Mouse (Mus musculus): Measurements from ENCODE around the gene Retsat. TPM values are rescaled to one million over a fixed set of nuclear protein-coding genes. Genes with fewer than 3 reads are reported as not detected.

The Retsat gene
- polyA plus RNA-seq (2014; fragmentation: Nextera tagmentation; extraction: Ambion mirVana), result 20.7 and 21.3 TPM in 2 replicates

DNA sequence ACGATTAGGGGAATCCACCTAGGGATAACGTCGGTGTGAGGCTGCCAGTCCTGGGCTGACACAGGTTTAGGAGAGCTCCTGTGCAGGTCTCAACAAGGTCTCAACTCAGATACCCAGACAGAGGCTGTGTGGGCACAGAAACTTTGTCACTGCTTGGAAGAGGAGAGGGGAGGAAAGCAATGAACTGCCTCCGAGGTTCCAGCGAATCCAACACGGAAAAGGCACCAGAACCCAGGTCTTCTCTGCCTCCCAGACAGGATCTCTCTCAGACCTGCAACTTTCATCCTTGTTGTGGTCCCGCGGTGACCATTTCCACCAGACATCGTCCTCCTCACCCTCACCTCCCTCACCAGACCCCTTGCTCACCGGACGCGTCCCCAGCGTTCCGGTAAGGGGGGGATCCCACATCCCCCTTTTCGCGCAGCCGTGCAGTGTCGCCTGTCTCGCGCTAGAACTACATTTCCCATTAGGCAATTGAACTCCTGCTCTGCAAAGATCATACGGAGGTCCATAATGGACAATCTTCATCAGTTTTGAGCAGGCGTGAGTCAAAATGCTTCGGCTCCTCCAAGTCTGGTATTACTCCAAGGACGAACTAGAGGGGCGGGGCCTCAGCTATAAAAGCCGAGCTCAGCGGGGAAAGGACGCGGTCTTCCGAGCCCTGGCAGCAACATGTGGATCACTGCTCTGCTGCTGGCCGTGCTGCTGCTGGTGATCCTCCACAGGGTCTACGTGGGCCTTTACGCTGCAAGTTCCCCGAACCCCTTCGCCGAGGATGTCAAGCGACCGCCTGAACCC, at the start of gene Retsat, which contains the start of gene Elmod3:
Gene Retsat, plus strand, starts transcription at position 520 of the 798 bp plus-strand sequence.
Gene Elmod3, minus strand, starts transcription at position 458 of the 798 bp plus-strand sequence.
- Histone ChIP-seq H3K4me2 (ENCODE audit: low read length) (peak within 1 kb of the TSS; percentile 82), H3K36me3 (ENCODE audit: control insufficient read depth, insufficient read depth, low read length) (no peaks in the 10 kb centered on the region), H3K27me3 (replicated peaks; ENCODE audit: control insufficient read depth, insufficient read depth, low read length) (no peaks in the 10 kb centered on the region), H3K9me3 (ENCODE audit: control insufficient read depth, low read length) (no peaks in the 10 kb centered on the region), H3K4me3 (ENCODE audit: low read depth, low read length) (peak within 1 kb of the TSS; percentile 72), H3K9ac (ENCODE audit: low read length) (peak within 1 kb of the TSS; percentile 55), H3K27ac (ENCODE audit: low read depth) (peak within 1 kb of the TSS; percentile 62), H3K4me1 (replicated peaks; ENCODE audit: control insufficient read depth, insufficient read depth, low read length) (peaks cover 11% of the 10 kb centered on the region)
- DNase-seq (ENCODE audit: low spot score) (peak; percentile 96), ATAC-seq (replicated peaks; ENCODE audit: low FRiP score, low TSS enrichment, low read depth) (peak; percentile 92)
- WGBS, result 1% methylated on average over 38 of the region's 38 CpGs

DNA sequence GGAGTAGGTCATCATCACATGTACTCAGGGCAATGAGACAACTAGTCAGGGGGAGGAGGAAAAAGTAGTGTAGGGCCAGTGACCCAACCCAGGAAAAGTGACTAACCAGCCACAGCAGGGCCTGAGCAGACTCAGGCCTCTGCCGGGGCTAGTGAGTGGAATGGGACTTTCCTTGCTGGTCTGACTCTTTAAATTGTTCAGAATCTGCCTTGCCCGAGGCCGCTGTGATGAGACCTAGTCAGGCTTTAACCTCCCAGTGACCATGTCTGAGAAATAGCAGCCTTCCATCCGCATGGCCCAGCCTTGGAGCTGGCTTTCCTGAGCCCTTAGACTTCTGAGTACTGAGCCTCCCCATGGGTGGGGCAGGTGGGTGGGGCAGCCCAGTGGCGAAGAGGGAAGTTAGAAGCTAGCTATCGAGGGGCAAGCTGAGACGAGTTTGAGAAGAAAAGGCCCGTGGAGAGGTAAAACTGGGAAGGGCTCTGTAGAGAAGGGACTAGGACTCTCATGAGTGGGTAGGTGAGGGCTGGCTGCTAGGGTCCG, 49.2 kb upstream of the Retsat start:
- H3K4me2 ChIP-seq (ENCODE audit: low read length), result no peak overlapping the region
- 51% methylated on average over 9 of the region's 9 CpGs for whole genome bisulfite sequencing
- no peak overlapping the region for H3K4me3 ChIP-seq (ENCODE audit: low read depth, low read length)

DNA sequence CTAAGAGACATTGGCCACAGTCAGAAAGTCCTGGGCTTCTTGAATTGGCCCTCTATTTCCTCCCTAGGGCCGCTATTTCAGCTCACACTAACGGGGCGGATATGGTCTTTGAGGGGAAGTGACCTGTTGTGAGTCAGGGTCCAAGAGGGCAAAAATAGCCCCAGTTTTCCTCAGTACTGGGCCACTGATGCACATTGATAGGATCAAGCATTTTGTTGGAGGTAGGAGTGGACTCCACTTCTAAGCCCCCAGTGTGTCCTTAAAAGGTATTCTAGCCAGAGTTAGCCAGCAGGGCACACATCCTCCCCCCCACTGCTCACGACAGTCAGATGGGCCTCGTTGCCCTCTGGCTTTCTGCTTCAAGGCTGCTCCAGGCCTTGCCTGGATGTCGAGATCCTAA, 48.2 kb upstream of the Retsat start:
- ATAC-seq (replicated peaks; ENCODE audit: low FRiP score, low TSS enrichment, low read depth), result no peak
- H3K36me3 ChIP-seq (ENCODE audit: control insufficient read depth, insufficient read depth, low read length), result no peaks in the 10 kb centered on the region
- H3K4me1 ChIP-seq (replicated peaks; ENCODE audit: control insufficient read depth, insufficient read depth, low read length), result peaks cover 17% of the 10 kb centered on the region
- no peaks in the 10 kb centered on the region for H3K9me3 ChIP-seq (ENCODE audit: control insufficient read depth, low read length)
- H3K9ac ChIP-seq (ENCODE audit: low read length), result no peak overlapping the region
- WGBS, result 60% methylated on average over 6 of the region's 6 CpGs
- no peak for DNase-seq (ENCODE audit: low spot score)
- no peak overlapping the region for H3K27ac ChIP-seq (ENCODE audit: low read depth)
- no peaks in the 10 kb centered on the region for H3K27me3 ChIP-seq (replicated peaks; ENCODE audit: control insufficient read depth, insufficient read depth, low read length)
- no peak overlapping the region for H3K4me3 ChIP-seq (ENCODE audit: low read depth, low read length)
- H3K4me2 ChIP-seq (ENCODE audit: low read length), result no peak overlapping the region

More for the DNA sequence above, 49.2 kb upstream of the Retsat start:
- Histone ChIP-seq H3K9ac (ENCODE audit: low read length) (no peak overlapping the region), H3K36me3 (ENCODE audit: control insufficient read depth, insufficient read depth, low read length) (no peaks in the 10 kb centered on the region), H3K27me3 (replicated peaks; ENCODE audit: control insufficient read depth, insufficient read depth, low read length) (no peaks in the 10 kb centered on the region), H3K4me1 (replicated peaks; ENCODE audit: control insufficient read depth, insufficient read depth, low read length) (peaks cover 25% of the 10 kb centered on the region), H3K9me3 (ENCODE audit: control insufficient read depth, low read length) (no peaks in the 10 kb centered on the region), H3K27ac (ENCODE audit: low read depth) (no peak overlapping the region)
- no peak for ATAC-seq (replicated peaks; ENCODE audit: low FRiP score, low TSS enrichment, low read depth)
- no peak for DNase-seq (ENCODE audit: low spot score)

DNA sequence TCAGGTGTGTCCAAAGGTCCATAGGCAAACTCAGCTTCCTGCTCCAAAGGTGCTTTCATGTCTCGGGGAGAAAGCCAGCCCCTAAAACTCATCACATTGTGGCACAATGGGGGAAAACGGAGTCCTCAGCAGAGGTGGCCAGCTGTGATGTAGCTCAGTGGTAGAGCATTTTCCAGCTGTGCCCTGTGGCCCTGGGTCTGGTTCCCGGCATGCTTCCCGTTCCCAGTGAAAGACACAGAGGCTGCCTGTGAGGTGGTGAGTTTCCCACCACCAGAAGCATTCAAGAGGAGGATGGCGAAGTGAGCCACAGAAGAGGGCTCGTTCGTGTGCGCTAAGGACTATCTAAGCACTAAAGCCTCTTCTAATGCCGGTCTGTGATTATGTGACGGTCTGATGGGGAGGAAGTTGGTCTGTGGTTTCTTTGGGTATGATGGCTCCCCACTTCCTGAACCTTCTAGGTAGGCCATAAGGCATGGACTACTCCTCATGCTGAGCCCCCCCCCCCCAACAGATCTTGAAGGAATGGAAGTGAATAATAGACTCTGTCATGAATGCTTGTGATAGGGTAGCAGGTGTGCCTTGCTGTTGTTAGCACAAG, 47.7 kb upstream of the Retsat start:
- no peaks in the 10 kb centered on the region for H3K36me3 ChIP-seq (ENCODE audit: control insufficient read depth, insufficient read depth, low read length)
- H3K27ac ChIP-seq (ENCODE audit: low read depth), result no peak overlapping the region
- H3K9ac ChIP-seq (ENCODE audit: low read length), result no peak overlapping the region
- DNase-seq (ENCODE audit: low spot score) (no peak), ATAC-seq (replicated peaks; ENCODE audit: low FRiP score, low TSS enrichment, low read depth) (no peak)
- no peak overlapping the region for H3K4me2 ChIP-seq (ENCODE audit: low read length)
- no peaks in the 10 kb centered on the region for H3K27me3 ChIP-seq (replicated peaks; ENCODE audit: control insufficient read depth, insufficient read depth, low read length)
- no peak overlapping the region for H3K4me3 ChIP-seq (ENCODE audit: low read depth, low read length)
- peaks cover 17% of the 10 kb centered on the region for H3K4me1 ChIP-seq (replicated peaks; ENCODE audit: control insufficient read depth, insufficient read depth, low read length)
- 86% methylated on average over 10 of the region's 10 CpGs for WGBS
- H3K9me3 ChIP-seq (ENCODE audit: control insufficient read depth, low read length), result no peaks in the 10 kb centered on the region

DNA sequence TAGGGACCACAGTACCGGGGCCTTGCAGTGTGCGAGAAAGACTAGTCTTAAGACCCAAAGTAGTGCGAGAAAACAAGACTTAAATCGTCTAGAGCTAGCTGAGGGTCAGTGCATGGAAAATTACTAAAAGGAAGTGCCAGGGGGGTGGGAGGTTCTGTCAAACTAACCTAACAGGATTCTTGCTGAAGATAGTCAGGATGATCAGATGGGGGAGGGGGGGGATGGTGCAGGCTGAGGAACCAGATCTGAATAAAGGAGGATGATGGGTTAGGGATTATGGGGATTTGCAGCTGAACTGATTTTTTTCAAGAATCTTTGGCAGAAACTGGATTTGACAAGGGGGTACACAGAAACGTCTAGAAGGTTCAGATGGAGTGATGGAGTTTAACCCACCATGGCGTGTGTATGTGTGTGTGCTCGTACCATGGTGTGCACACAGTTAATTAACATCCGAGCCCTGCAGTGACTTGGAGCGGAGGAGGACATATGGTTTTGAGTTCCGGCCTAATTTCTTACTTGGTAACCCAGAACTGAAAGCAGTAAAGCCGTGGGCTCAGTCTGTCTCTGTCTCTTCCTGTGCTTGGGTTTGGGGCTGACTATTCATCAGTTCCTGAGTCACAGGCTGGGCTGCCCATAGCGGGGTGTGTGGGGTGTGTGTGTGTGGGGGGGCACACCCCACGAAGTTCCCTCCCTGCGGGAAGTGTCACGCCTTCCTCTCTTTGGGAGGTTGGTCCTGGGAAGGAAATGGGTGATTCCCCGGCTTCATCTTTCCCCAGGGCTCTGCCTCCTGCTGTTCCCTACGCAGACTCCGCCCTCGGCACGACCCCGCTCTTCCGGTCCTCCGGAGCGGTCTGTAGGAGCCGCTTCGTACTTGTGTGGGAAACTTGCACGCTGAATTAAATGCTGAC, 45.9 kb upstream of the Retsat start:
- Histone ChIP-seq H3K9me3 (ENCODE audit: control insufficient read depth, low read length) (no peaks in the 10 kb centered on the region), H3K4me3 (ENCODE audit: low read depth, low read length) (peak overlapping the region; percentile 34), H3K27me3 (replicated peaks; ENCODE audit: control insufficient read depth, insufficient read depth, low read length) (no peaks in the 10 kb centered on the region), H3K36me3 (ENCODE audit: control insufficient read depth, insufficient read depth, low read length) (no peaks in the 10 kb centered on the region), H3K4me1 (replicated peaks; ENCODE audit: control insufficient read depth, insufficient read depth, low read length) (peaks cover 17% of the 10 kb centered on the region), H3K27ac (ENCODE audit: low read depth) (peak overlapping the region; percentile 84), H3K4me2 (ENCODE audit: low read length) (peak overlapping the region; percentile 56), H3K9ac (ENCODE audit: low read length) (peak overlapping the region; percentile 32)
- ATAC-seq (replicated peaks; ENCODE audit: low FRiP score, low TSS enrichment, low read depth), result peak; percentile 84
- DNase-seq (ENCODE audit: low spot score), result peak; percentile 80
- WGBS, result 15% methylated on average over 27 of the region's 27 CpGs

DNA sequence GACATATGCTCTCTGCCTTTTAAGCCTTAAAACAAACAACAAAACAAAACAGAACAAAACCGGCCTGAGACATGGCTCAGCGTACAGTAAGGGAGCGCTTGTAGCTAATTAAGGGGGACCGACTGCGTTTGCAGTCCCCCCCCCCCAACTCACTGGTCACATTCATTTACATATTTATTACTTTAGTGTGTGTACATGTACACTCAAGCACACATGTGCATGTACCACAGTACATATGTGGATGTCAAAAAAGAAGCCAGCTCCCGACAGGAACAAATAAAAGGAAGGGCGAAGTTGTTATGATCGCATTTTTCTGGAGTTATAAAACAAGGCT, 45.2 kb upstream of the Retsat start:
- ATAC-seq (replicated peaks; ENCODE audit: low FRiP score, low TSS enrichment, low read depth) (peak; percentile 33; the same call in 1 of the 2 replicates), DNase-seq (ENCODE audit: low spot score) (no peak)
- Histone ChIP-seq H3K27me3 (replicated peaks; ENCODE audit: control insufficient read depth, insufficient read depth, low read length) (no peaks in the 10 kb centered on the region), H3K9me3 (ENCODE audit: control insufficient read depth, low read length) (no peaks in the 10 kb centered on the region), H3K4me3 (ENCODE audit: low read depth, low read length) (peak overlapping the region; percentile 34), H3K27ac (ENCODE audit: low read depth) (peak overlapping the region; percentile 84), H3K4me2 (ENCODE audit: low read length) (peak overlapping the region; percentile 56), H3K36me3 (ENCODE audit: control insufficient read depth, insufficient read depth, low read length) (no peaks in the 10 kb centered on the region), H3K9ac (ENCODE audit: low read length) (peak overlapping the region; percentile 32), H3K4me1 (replicated peaks; ENCODE audit: control insufficient read depth, insufficient read depth, low read length) (peaks cover 17% of the 10 kb centered on the region)
- WGBS, result 15% methylated on average over 8 of the region's 8 CpGs

DNA sequence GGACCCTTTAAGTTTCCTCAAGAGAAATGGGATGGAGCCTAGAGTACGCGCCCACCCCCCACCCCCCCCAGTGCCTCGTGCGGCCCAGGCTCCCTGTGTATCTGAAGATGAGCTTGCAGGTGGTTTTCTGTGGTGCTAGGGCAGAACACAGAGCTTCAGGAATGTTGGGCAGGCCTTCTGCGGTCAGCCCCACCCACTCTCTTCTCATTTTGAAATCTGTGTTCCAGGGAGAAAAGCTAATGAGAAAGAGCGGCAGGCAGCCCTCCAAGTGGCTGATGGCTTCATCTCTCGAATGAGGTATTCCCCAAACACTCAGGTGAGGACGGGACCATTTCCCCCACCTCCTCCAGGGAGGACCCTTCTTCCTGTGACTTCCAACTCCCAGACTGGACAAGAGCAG, 37.5 kb upstream of the Retsat start:
- ATAC-seq (replicated peaks; ENCODE audit: low FRiP score, low TSS enrichment, low read depth) (no peak), DNase-seq (ENCODE audit: low spot score) (no peak)
- Histone ChIP-seq H3K4me2 (ENCODE audit: low read length) (no peak overlapping the region), H3K27me3 (replicated peaks; ENCODE audit: control insufficient read depth, insufficient read depth, low read length) (no peaks in the 10 kb centered on the region), H3K27ac (ENCODE audit: low read depth) (no peak overlapping the region), H3K4me1 (replicated peaks; ENCODE audit: control insufficient read depth, insufficient read depth, low read length) (no peaks in the 10 kb centered on the region), H3K36me3 (ENCODE audit: control insufficient read depth, insufficient read depth, low read length) (no peaks in the 10 kb centered on the region), H3K9ac (ENCODE audit: low read length) (no peak overlapping the region), H3K9me3 (ENCODE audit: control insufficient read depth, low read length) (no peaks in the 10 kb centered on the region), H3K4me3 (ENCODE audit: low read depth, low read length) (no peak overlapping the region)
- WGBS, result 66% methylated on average over 8 of the region's 8 CpGs

DNA sequence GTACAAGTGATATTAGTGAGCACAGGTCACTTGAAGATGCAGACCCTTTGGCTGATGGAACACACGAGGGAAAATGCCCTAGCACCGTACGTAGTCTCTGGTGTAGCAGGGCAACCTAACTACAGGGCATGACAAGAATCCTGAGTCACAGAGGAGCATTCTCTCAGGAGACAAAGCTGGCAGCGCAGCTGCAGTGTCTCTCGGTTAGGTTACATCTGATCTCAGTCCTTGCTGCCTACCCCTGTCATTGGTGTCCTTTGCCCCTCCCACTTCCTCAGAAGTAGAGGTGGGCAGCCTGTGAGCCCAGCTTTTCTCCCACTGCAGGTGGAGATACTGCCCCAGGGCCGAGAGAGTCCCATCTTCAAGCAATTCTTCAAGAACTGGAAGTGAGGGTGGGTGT, 35.8 kb upstream of the Retsat start:
- H3K4me2 ChIP-seq (ENCODE audit: low read length), result no peak overlapping the region
- WGBS, result 58% methylated on average over 6 of the region's 6 CpGs
- no peaks in the 10 kb centered on the region for H3K4me1 ChIP-seq (replicated peaks; ENCODE audit: control insufficient read depth, insufficient read depth, low read length)
- no peak overlapping the region for H3K4me3 ChIP-seq (ENCODE audit: low read depth, low read length)
- H3K9ac ChIP-seq (ENCODE audit: low read length), result no peak overlapping the region
- DNase-seq (ENCODE audit: low spot score) (no peak), ATAC-seq (replicated peaks; ENCODE audit: low FRiP score, low TSS enrichment, low read depth) (no peak)
- no peaks in the 10 kb centered on the region for H3K36me3 ChIP-seq (ENCODE audit: control insufficient read depth, insufficient read depth, low read length)
- H3K27ac ChIP-seq (ENCODE audit: low read depth), result no peak overlapping the region
- H3K27me3 ChIP-seq (replicated peaks; ENCODE audit: control insufficient read depth, insufficient read depth, low read length), result no peaks in the 10 kb centered on the region
- no peaks in the 10 kb centered on the region for H3K9me3 ChIP-seq (ENCODE audit: control insufficient read depth, low read length)

All from intestine, embryonic 14.5 days (tissue).